Mouse (Mus musculus): ENCODE results near the gene Eepd1.

- TF ChIP-seq BHLHE40 (IDR thresholded peaks at IDR 0.05; ENCODE audit: borderline replicate concordance, low read depth, low read length): no peak
- no peak for TF ChIP-seq GATA1 (IDR thresholded peaks at IDR 0.05; ENCODE audit: low read depth, low read length)
These were observed 148.3 kb downstream of the Eepd1 start for GRCm38 (mm10) chr9:25629531-25630099.
